Mouse (Mus musculus): ENCODE measurements around the gene Spen.
"Not testable (repeated sequence)": the region's sequence is repeated elsewhere in the genome, so short reads cannot be mapped to it uniquely, and the experiment has no call there.

GRCm38 (mm10) chr4:141567174-141567573, 28.8 kb upstream of the Spen start:
- not testable (repeated sequence) for TF ChIP-seq GATA1 (IDR thresholded peaks at IDR 0.05; ENCODE audit: borderline replicate concordance, low read length); FLI1 (IDR thresholded peaks at IDR 0.05; ENCODE audit: low read length)
